Mouse (Mus musculus) midbrain, embryonic 16.5 days (tissue): ENCODE data around the gene Fam131b. TPM values are rescaled to one million over a fixed set of nuclear protein-coding genes. Genes with fewer than 3 reads are reported as not detected.

ENCODE experiments used
- ATAC-seq: fragments of 200-750 bp; cut with Nextera tagmentation; 2 replicates; pipeline ENCODE4 v1.8.0; 2017; ENCODE audit warnings: moderate TSS enrichment
- H3K27ac ChIP-seq: fragments of 300-500 bp; sonication (generic); 2 replicates; pipeline ENCODE4 v1.5.1; 2014; ENCODE audit warnings: mild to moderate bottlenecking, low read length, mixed read lengths
- H3K27me3 ChIP-seq: fragments of 300-500 bp; sonication (generic); 2 replicates; pipeline ENCODE4 v1.6.1; 2014; ENCODE audit warnings: low read depth, low read length, mixed read lengths; ENCODE audit not compliant: control insufficient read depth, insufficient read depth
- H3K36me3 ChIP-seq: fragments of 300-500 bp; sonication (generic); 2 replicates; pipeline ENCODE4 v1.6.1; 2014; ENCODE audit warnings: mild to moderate bottlenecking, low read length, moderate library complexity, mixed read lengths; ENCODE audit not compliant: control insufficient read depth, insufficient read depth
- H3K4me1 ChIP-seq: fragments of 300-500 bp; sonication (generic); 2 replicates; pipeline ENCODE4 v1.6.1; 2014; ENCODE audit warnings: mild to moderate bottlenecking, low read length, mixed read lengths; ENCODE audit not compliant: control insufficient read depth, insufficient read depth
- H3K4me2 ChIP-seq: fragments of 300-500 bp; sonication (generic); 2 replicates; pipeline ENCODE4 v1.6.1; 2014; ENCODE audit warnings: mild to moderate bottlenecking, low read length, mixed read lengths
- H3K4me3 ChIP-seq: fragments of 300-500 bp; sonication (generic); 2 replicates; pipeline ENCODE4 v1.5.1; 2014; ENCODE audit warnings: low read depth, mild to moderate bottlenecking, low read length, moderate library complexity, mixed read lengths
- H3K9ac ChIP-seq: fragments of 300-500 bp; sonication (generic); 2 replicates; pipeline ENCODE4 v1.6.1; 2014; ENCODE audit warnings: low read depth, low read length, mixed read lengths
- H3K9me3 ChIP-seq: fragments of 300-500 bp; sonication (generic); replicated peaks from 2 replicates; pipeline ENCODE4 v1.6.1; 2014; ENCODE audit warnings: mild to moderate bottlenecking, low read length, mixed read lengths; ENCODE audit not compliant: control insufficient read depth, poor library complexity, severe bottlenecking
- WGBS: fragments of 180-500 bp; shearing (Covaris S2); extraction: QIAGEN DNeasy Blood & Tissue Kit; methylation state at CpG from one replicate; pipeline ENCODE4 v1.1.7; 2014; 5-methylcytosine and 5-hydroxymethylcytosine counted together
- polyA plus RNA-seq: library from polyadenylated mRNA; unstranded; fragments of >200 nt; fragmentation: Nextera tagmentation; extraction: Ambion mirVana; gene quantifications from 2 replicates; pipeline ENCODE4 v1.2.1, GENCODE M21; 2015

Fam131b gene
- polyA plus RNA-seq, 1 experiment from 2014 or later, result 7.8 TPM

GRCm38 (mm10) chr6:42286448-42286847 is 38.0 kb downstream of the Fam131b start, which contains the start of gene Clcn1:
Clcn1 (plus strand) TSS chr6:42286685.
- 70% methylated on average over 4 of the region's 5 CpGs for WGBS
- H3K4me1 ChIP-seq, result no peaks in the 10 kb centered on the region
- ATAC-seq, result peak; percentile 69; the same call in 1 of the 2 replicates

GRCm38 (mm10) chr6:42282865-42283528 is 41.4 kb downstream of the Fam131b start:
- no peaks in the 10 kb centered on the region for H3K4me1 ChIP-seq
- no peak overlapping the region for H3K9ac ChIP-seq
- H3K4me3 ChIP-seq, result no peak overlapping the region
- H3K36me3 ChIP-seq, result peaks cover 50% of the 10 kb centered on the region
- no peaks in the 10 kb centered on the region for H3K9me3 ChIP-seq
- no peak overlapping the region for H3K27ac ChIP-seq
- no peaks in the 10 kb centered on the region for H3K27me3 ChIP-seq
- WGBS, result 80% methylated on average over 5 of the region's 5 CpGs
- no peak overlapping the region for H3K4me2 ChIP-seq
- no peak; the same call in 1 of the 2 replicates for ATAC-seq

More at GRCm38 (mm10) chr6:42286448-42286847, 38.0 kb downstream of the Fam131b start, which contains the start of gene Clcn1:
- H3K9me3 ChIP-seq, result no peaks in the 10 kb centered on the region
- no peak within 1 kb of the TSS for H3K4me3 ChIP-seq
- H3K9ac ChIP-seq, result no peak within 1 kb of the TSS
- H3K4me2 ChIP-seq, result no peak within 1 kb of the TSS
- H3K27ac ChIP-seq, result no peak within 1 kb of the TSS
- H3K27me3 ChIP-seq, result no peaks in the 10 kb centered on the region
- peaks cover 40% of the 10 kb centered on the region for H3K36me3 ChIP-seq

GRCm38 (mm10) chr6:42276151-42276550 is 48.3 kb downstream of the Fam131b start:
- Histone ChIP-seq H3K4me3 (no peak overlapping the region), H3K27me3 (no peaks in the 10 kb centered on the region), H3K36me3 (peaks cover 52% of the 10 kb centered on the region), H3K9ac (no peak overlapping the region), H3K9me3 (no peaks in the 10 kb centered on the region), H3K4me2 (no peak overlapping the region), H3K27ac (no peak overlapping the region), H3K4me1 (no peaks in the 10 kb centered on the region)
- ATAC-seq, result no peak
- 61% methylated on average over 2 of the region's 2 CpGs for WGBS

GRCm38 (mm10) chr6:42270817-42271216 is 53.6 kb downstream of the Fam131b start:
- Histone ChIP-seq H3K4me3 (no peak overlapping the region), H3K27ac (no peak overlapping the region), H3K27me3 (no peaks in the 10 kb centered on the region), H3K9ac (no peak overlapping the region), H3K4me2 (no peak overlapping the region), H3K4me1 (peaks cover 8% of the 10 kb centered on the region), H3K36me3 (peaks cover 30% of the 10 kb centered on the region), H3K9me3 (no peaks in the 10 kb centered on the region)
- ATAC-seq, result no peak

GRCm38 (mm10) chr6:42265391-42266330 is 58.8 kb downstream of the Fam131b start:
- Histone ChIP-seq H3K4me1 (peaks cover 11% of the 10 kb centered on the region), H3K36me3 (peaks cover 19% of the 10 kb centered on the region), H3K4me2 (peak overlapping the region; percentile 60), H3K4me3 (peak overlapping the region; percentile 63), H3K9me3 (no peaks in the 10 kb centered on the region), H3K9ac (peak overlapping the region; percentile 79), H3K27me3 (peaks cover 3% of the 10 kb centered on the region; the same call in 1 of the 2 replicates), H3K27ac (peak overlapping the region; percentile 83)
- peak; percentile 6 for ATAC-seq
- 0% methylated on average over 21 of the region's 21 CpGs for WGBS

Other genes starting within 250 kb of the Fam131b start
- gene Tas2r139, start 183.7 kb downstream of the Fam131b start, polyA plus RNA-seq, result not detected in 2 replicates
- gene Tas2r144, start 109.3 kb downstream of the Fam131b start, polyA plus RNA-seq, result not detected in 2 replicates
- 8.5 and 9.9 TPM in 2 replicates for gene Gstk1, start 78.7 kb downstream of the Fam131b start, polyA plus RNA-seq
- not detected in 2 replicates for gene Tmem139, start 62.7 kb downstream of the Fam131b start, polyA plus RNA-seq
- gene Casp2, start 59.7 kb downstream of the Fam131b start, polyA plus RNA-seq, result 36.3 and 40.5 TPM in 2 replicates
- 1.3 and 1.5 TPM in 2 replicates for gene Clcn1, start 38.0 kb downstream of the Fam131b start, polyA plus RNA-seq
- gene Zyx, start 25.0 kb upstream of the Fam131b start, polyA plus RNA-seq, result 55.1 and 56.5 TPM in 2 replicates
- 0.47 and 0.94 TPM in 2 replicates for gene Epha1, start 48.6 kb upstream of the Fam131b start, polyA plus RNA-seq
- gene Tas2r143, start 75.6 kb upstream of the Fam131b start, polyA plus RNA-seq, result not detected in 2 replicates
- not detected in 2 replicates for gene Tas2r135, start 80.8 kb upstream of the Fam131b start, polyA plus RNA-seq
- not detected in 2 replicates for gene Tas2r126, start 109.9 kb upstream of the Fam131b start, polyA plus RNA-seq
- gene Olfr458, start 140.6 kb upstream of the Fam131b start, polyA plus RNA-seq, result not detected in 2 replicates
- gene Olfr457, start 151.7 kb upstream of the Fam131b start, polyA plus RNA-seq, result not detected in 2 replicates
- not detected in 2 replicates for gene Olfr456, start 162.6 kb upstream of the Fam131b start, polyA plus RNA-seq
- gene Olfr455, start 222.9 kb upstream of the Fam131b start, polyA plus RNA-seq, result not detected in 2 replicates